Mouse (Mus musculus): Measurements from ENCODE around the gene 9130019O22Rik.
A peak's percentile ranks its signal among the peaks of the same experiment; 100 is the strongest.
"Not testable (repeated sequence)": the region's sequence is repeated elsewhere in the genome, so short reads cannot be mapped to it uniquely, and the experiment has no call there.

The 9130019O22Rik gene

DNA sequence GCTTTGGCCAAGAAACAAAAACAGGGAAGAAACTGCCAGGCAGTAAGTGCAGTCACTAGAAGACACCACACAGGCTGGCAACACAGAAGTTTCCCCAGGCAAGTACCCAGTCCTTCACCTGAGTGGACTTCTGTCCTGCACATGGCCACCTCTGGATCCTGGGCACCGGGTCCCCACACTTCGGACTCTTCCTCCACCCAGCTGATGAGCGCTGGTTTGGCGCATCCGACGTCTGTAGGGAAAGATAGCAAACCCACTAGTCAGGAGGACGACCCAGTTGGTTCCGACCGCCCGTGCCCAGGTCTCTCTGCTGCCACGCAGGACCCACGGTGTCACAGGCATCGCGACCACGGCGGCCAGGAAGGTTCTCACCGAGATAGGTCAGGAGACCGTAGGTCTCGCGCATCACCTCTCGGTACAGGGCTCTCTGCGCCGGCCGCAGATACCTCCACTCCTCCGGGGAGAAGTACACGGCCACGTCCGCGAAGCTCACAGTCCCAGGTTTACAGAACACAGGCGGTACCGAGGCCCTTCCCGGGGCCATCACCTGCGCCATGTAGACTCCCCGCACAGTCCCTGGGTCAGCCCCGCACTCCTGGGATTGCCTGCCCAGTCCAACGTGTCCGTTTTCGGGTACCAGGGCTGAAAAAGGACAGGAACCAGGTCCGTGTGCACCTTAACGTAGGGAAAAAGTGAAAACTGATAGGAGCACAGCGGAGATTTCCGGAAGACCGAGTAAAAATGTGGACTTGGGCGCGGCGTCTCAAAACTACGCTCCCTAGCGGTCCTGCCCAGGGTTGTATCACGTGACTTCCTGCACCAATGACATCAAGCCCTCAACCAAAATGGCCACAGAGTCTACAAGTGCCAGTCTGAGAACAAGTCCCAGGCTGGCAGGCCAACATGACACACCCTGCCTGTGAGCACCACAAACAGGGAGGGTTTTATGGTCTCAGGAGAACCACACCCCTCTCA lies 11.4 kb downstream of the 9130019O22Rik start, which contains the start of gene Zfp747:
Gene Zfp747, minus strand, starts transcription at position 780 of the 975 bp plus-strand sequence.
- DNase-seq: peak; percentile 98

DNA sequence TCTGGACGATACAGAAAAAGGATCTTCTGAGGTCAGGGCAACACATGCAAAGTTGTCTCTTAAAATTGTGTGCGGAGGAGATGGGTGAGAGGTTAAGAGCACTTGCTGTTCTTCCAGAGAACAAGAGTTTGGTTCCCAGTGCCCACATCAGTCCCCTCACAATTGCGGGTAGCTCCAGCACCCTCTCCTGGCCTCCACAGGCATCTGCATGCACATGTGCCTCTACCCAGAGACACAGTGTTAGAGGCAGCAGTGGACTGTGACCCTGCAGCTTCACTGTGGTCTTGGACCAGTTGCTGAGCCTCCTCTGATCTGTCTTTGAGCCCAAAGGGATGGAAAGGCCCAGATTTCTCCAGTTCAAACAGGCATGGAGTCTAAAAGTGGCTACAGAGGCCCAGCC lies 15.1 kb downstream of the 9130019O22Rik start:
- not testable (repeated sequence) for DNase-seq

DNA sequence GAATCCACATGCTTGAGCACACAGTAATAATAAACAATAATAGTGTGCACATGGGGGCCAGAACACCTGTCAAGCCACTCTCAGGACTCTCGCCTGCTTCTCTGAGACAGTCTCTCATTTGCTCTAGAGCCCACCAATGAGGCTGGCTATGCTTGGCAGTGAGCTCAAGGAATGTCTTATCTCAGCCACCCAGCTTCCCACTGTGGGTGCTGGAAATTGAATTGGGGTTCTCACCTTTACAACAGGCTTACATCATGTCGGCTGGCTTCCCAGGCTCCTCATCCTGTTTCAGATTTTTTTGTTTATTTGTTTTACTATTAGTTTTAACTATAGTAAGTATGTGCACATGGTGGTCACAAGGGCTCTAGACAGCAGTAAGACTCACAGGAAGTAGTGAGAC lies 15.8 kb downstream of the 9130019O22Rik start:
- no peak for DNase-seq

DNA sequence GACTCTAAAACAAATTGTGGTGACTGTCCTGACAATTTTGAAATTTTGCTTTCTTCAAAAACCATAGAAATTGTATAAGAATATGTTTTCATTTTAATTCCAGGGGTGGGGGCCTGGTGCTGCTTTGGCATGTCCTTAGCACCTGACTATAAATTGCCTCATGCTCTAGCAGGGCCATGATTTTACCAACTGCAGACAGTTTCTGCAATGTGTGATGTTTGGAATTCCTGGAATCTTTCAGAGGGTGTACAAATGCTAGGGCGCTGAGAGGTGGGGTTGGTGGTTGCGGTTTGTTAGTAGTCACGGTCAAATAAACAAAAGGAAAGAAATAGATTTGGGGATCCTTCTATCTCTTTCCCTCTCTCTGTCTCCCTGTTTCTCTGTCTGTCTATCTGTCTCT lies 20.7 kb downstream of the 9130019O22Rik start:
- DNase-seq: no peak

DNA sequence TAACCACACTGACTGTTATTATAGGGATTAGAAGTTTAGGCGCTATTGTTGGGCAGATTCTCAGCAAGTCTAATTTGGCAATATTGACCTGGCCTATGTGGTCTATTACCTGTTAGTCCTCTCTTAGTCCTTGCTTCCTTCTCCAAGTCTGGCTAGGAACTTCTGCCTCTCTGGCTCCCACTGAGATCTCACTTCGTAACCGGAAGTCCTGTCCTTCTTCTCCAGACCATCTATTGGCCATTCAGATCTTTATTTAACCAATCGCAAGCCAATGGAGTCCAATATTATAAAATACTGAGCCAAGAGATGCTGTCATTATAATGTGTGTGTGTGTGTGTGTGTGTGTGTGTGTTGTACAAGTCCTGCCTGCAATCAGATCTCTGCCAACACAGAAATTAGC lies 22.8 kb downstream of the 9130019O22Rik start:
- DNase-seq: peak; percentile 78

DNA sequence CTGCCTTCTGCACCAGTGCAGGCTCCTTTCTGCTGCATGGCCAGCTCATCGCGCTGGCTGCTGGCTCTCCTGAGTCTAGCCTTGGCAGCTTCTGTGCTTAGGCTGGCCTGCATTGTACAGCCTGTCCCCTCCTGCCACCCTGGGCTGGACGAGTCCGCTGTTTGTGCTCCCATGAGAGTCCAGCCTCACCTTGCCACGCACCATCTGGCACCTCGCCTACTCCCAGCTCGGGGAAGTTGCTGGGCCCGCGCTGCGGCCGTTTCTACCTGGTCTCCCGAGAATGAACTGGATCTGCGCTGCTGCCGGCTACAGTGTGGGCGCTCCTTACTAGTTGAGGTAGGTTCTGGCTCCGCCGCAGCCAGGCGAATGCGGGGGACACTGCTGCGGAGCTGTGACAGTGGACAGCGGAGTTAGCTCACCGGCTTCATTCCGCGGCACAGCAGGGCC lies 23.5 kb downstream of the 9130019O22Rik start:
- peak; percentile 77 for DNase-seq

DNA sequence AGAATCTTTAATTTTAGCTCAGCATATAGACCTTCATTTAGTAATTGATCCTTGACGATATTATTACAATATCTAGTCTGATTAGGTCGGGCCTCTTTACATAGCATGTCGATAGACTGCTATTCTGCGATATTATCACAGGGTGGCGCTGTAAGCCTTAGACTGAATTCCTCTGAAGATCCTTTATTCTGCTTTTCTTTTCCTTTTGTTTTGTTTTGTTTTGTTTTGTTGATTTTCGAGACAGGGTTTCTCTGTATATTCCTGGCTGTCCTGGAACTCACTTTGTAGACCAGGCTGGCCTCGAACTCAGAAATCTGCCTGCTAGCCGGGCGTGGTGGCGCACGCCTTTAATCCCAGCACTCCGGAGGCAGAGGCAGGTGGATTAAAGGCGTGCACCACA lies 24.5 kb downstream of the 9130019O22Rik start:
- DNase-seq: peak; percentile 81

DNA sequence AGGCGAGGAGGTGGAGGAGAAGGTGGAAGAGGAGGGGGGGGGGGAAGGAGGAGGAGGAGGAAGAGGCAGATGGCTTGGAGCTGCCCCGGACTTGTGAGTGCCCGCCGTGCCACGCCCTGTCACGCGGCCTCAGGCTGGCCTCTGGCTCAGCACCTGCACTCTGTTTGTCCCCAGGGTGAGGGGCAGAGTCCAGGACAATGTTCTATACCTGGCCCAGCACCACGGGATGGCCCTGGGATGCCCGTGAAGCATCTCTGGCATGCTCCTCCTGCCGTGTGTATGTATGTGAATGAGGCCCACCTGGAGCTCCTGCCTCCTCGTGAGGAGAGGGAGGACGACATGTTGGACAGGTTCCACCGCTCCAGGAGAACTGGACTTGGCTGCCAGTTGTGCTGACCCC lies 25.5 kb downstream of the 9130019O22Rik start:
- peak; percentile 53 for DNase-seq

DNA sequence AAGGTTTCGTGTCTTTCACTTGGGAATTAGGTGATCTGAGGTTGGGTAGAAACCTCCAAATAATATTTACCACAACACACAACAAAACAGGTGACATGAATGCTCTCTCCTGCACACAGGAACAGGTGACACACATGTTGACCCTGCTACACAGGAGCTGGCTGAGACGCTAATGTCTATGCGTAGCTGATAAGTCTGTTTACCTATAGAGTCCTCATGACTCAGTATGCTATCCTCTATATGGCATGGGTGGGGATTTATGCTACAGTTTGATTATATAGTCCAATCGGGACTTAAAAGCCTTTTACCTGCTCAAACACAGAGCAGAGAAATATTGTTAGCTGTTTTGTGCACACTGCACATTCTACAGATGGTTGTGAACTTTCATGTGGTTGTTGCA lies 26.7 kb downstream of the 9130019O22Rik start:
- no peak for DNase-seq

DNA sequence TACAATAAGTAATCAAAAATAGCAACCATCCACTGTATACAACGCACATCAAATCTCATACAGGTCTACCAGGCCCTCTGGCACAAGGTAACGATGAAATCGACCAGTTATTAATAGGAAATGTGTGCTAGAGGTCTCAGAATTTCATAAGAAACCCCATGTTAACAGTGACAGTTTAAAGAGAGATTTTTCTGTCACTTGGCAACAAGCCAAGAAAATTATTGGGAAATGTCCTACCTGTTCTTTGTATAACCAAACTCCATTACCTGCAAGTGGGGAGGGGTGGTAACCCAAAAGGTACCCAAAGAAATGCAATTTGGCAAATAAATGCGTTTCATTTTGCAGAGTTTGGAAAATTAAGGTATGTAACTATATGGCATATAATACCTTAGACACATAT lies 28.5 kb downstream of the 9130019O22Rik start:
- DNase-seq: no peak

DNA sequence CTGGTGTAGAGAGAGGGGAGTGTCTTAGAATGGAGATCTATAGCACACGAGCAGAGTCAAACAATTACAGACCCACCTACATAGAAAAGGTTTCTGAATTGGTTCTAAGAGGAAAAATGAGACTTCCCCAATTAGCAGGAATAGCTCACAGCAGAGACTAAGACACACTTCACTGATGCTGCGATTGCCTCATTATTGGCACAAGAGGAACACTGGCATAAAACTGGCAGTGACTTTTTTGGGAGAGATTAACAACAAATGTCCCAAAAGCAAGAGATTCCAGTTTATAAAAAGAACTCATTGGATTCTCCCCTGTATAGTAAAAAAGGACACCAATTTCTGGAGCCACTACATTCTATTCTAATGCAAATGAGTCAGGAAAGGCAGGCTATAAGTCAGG lies 29.1 kb downstream of the 9130019O22Rik start:
- DNase-seq: no peak

DNA sequence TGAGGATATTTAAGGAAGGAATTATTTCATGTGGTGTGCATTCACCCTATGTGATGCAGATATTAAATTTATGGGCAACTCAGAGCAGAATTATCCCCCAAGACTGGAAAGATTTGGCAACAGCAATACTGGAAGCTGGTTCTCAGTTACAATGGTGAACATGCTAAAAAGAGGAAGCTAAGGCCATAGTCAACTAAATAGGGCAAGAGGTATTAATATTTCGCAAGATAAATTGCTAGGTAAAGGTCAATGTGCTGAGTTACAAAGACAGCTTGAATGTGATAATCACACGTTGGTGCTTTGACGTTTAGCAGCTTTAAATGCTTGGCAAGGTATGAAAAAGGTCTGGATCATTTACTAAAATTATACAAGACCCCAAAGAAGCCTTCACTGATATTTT lies 31.2 kb downstream of the 9130019O22Rik start:
- DNase-seq: no peak

DNA sequence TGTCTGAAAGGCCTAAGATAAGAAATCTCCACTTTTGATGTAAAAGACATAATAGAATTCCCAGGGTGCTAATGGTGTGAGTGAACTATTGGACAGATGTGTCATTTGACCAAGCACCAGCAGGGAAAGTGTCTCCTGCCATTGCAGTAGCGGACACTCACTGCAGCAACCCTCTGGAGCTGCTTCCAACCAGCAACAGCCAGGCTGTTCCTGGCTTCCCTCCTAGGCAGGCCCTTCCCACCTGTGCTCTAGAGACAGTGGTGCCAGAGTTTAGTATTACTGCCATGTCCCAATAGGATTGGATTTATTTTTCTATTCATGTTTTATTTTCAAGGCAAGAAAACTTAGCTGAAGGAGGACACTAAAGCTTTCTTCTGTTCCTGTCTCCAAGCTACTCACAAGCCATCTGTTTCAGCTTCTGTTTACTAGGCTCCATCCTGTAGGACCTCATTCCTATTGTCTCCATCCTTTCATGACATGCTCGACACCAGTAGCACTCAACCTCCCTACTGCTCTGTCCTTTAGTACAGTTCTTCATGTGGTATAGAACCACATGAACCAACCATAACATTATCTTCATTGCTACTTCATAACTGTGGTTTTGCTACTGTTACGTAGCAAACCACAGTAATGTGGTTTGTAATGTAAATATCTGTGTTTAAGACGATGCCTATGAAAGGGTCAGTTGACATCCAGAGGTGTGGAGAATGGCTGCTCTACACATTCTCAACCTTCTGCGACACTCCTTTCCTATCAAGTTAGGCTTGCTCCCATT lies 35.5 kb downstream of the 9130019O22Rik start:
- no peak for DNase-seq

DNA sequence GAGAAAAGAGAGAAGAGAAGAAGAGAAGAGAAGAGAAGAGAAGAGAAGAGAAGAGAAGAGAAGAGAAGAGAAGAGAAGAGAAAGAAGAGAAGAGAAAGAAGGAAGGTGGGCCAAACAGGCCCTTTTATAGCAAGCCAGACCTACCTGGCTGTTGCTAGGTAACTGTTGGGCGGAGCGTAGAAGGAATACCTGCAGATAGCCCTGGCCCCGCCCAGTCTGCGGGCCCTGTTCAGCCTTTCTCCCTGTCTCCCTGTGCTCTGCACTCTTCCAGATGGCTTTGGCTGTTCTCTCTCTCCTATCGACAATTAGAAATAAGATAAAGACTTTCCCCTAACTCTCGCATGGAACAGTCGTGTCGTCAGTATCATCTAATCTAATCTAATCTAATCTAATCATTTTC lies 40.3 kb downstream of the 9130019O22Rik start:
- no peak for DNase-seq

DNA sequence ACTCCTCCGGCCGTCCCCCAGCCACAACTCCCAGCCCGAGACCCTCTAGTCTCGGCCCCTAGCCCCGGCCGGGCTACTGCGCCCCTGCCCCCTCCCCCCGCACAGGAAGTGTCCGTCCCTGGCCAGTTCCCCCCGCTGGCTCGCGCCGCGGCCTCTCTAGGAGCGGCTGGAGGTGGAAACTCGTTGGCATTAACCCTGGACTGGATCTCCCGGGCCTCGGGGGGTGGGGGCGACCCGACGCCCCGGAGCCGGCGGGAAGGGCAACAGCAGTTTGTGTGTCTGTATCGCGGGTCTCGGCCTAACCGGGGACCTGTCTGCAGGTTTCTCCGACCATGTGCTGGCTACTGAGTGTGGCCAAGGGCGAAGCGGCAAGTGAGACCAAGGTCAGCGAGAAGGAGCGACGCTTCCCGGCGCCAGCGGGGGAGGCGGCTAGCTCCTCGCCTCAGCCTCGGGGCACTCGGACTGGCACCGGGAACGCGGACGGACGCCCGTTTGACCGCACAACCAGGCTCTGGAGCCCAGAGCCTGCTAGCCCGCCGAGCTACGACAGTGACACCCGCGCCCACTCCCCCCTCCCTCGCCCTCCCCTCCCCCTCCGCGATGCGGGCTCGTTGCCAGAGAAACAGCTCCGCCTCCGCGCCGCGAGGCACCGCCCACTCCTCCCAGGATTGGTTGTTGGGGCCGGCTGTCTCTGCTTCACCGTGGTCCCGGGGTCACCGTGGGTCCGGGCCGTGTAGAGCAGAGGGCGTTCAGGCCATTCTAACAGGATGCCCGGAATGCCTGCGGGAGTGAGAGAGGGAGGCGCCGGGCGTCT lies 41.2 kb downstream of the 9130019O22Rik start, which contains the start of gene Zfp768:
Gene Zfp768, minus strand, starts transcription at position 78 of the 814 bp plus-strand sequence.
- peak; percentile 94 for DNase-seq

DNA sequence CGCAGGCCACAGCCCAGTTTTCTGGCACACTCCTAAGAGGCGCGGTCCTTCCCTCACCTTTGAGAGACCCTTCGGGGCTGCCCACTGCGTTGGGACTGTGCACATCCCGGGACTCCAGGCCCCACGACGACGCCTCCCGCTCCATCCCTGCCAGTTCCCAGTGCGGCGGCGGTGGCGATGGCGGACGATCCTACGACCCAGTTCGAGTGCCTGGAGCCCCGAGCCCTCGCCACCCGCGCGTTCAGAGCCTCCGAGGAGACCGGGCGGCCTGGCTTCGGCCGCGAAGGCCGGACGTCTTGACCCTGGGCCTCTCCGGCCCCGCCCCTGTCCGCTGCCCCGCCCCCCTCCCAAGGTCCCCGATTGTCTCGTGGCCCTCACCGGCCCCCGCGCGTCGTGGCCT lies 41.9 kb downstream of the 9130019O22Rik start:
- DNase-seq: peak; percentile 75

DNA sequence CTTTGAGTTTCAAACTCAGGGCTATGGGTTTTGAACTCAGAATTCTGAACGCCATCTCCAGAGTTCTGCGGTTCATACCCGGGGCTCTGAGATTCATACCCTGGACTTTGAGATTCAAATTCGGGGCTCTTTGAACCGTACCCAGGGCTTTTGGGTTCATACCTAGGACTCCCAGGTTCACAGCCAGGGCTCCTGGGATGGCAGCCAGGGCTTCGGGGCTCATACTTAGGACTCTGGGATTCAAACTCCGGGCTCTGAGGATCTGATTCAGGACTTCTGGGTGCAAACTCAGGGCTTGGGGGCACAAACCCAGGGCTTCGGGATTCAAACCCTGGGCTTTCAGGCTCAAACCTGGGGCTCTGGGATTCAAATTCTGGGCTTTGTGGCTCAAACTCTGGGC lies 42.6 kb downstream of the 9130019O22Rik start:
- DNase-seq: no peak

DNA sequence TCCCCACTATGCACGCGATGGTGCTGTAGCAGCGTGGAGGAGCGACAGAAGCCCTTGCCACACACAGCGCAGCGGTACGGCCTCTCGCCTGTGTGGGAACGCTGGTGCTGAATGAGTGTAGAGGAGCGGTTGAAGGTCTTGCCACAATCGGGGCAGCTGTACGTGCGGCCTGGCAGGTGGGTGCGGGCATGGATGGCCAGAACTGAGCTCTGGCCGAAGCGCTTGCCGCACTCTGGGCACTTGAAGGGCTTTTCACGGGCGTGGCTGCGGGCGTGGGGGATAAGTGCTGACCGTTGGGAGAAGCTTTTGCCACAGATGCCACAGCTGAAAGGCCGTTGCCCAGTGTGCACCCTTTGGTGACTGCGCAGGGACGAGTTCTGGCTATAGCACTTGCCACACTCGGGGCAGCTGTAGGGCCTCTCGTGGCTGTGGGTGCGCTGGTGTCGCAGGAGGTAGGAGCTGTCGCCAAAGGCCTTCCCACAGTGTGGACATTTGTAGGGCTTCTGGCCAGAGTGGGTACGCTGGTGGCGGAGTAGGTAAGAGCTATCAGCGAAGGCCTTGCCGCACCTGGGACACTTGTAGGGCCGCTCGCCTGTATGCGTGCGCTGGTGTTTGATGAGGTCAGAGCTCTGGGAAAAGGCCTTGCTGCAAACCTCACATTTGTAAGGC lies 43.5 kb downstream of the 9130019O22Rik start:
- DNase-seq: no peak

DNA sequence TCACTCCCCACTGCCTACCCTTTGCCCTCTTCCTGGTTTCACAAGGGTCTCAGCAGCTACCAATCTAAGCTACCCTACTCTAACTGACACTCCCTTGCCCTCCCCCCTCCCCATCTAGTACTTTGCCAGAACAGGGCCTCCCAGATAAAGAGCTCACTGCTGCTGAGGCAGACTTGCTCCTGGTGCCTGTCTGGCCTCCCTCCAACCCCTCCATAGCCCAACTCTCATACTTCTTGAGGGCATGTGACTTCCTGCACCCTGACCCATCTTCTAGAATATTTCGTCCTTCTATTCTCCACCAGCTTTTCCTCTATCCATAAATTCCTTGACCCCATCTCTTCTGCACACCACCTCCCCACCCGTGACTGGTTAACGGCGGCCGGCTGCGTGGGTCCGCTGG lies 44.1 kb downstream of the 9130019O22Rik start:
- no peak for DNase-seq

DNA sequence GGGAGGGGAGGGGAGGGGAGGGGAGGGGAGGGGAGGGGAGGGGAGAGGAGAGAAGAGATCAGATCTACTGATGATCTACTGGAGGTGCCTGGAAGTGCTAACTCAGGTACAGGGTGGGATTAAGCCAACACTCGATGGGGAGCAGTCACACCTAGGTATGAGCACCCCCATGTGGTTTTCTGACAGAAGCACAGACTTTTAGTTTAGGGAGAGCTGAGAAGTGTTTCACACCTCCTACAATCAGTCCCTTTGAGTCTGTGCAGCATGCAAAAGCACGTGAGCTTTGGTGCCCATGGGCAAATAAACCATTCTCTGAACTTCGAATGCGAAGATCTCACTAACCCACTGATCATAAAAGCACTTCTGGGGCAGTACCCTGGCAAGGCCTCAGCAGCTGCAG lies 44.6 kb downstream of the 9130019O22Rik start:
- peak; percentile 28 for DNase-seq

DNA sequence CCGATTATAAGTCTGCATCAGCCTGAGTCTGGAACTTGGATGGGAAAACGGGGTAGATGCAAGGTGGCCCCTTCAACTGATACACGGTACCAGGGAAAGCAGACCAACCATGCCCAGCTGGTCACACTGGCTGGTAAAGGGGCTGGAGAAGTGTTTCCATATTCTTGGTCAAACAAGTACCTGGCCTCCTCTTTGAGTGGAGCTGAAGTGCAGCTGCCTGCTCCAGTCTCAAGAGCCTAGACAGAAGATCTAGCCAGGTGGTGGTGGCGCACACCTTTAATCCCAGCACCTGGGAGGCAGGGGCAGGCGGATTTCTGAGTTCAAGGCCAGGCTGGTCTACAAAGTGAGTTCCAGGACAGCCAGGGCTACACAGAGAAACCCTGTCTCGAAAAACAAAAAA lies 45.1 kb downstream of the 9130019O22Rik start:
- peak; percentile 11 for DNase-seq

DNA sequence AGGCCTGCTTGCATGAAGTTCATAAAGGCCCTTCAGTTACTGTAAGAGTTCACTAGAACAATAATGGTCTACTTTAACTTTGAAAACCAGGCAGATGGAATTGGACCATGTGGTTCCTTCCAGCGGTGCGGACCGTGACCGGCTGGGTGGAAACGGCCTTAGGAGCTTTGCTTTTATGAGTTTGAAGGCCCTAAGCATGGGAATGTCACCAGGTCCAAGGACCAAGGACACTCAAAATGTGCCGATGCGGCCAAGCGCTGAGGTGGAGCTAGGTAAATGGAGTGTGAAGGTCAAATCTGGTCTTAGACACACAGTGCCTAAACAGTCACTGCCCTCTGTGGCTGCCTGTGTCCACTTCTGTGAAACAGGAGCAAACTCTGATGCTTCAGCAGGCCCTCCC lies 45.6 kb downstream of the 9130019O22Rik start:
- peak; percentile 8 for DNase-seq

All from cerebellum, adult 9-10 months (tissue).